Mouse (Mus musculus) bone marrow, adult 2 months (tissue): ENCODE measurements around the gene Col4a1.

Experiments
- CTCF ChIP-seq: fragments of 200-500 bp; IDR thresholded peaks from 2 replicates; pipeline ENCODE4 v1.5.1; 2011; ENCODE audit warnings: low read length, control low read depth; ENCODE audit not compliant: control insufficient read depth, insufficient read depth
- POLR2A ChIP-seq: fragments of 200-500 bp; IDR thresholded peaks from 2 replicates; pipeline ENCODE4 v1.6.1; 2011; ENCODE audit warnings: low read depth, mild to moderate bottlenecking, control low read depth, low read length, borderline replicate concordance; ENCODE audit not compliant: control insufficient read depth

DNA sequence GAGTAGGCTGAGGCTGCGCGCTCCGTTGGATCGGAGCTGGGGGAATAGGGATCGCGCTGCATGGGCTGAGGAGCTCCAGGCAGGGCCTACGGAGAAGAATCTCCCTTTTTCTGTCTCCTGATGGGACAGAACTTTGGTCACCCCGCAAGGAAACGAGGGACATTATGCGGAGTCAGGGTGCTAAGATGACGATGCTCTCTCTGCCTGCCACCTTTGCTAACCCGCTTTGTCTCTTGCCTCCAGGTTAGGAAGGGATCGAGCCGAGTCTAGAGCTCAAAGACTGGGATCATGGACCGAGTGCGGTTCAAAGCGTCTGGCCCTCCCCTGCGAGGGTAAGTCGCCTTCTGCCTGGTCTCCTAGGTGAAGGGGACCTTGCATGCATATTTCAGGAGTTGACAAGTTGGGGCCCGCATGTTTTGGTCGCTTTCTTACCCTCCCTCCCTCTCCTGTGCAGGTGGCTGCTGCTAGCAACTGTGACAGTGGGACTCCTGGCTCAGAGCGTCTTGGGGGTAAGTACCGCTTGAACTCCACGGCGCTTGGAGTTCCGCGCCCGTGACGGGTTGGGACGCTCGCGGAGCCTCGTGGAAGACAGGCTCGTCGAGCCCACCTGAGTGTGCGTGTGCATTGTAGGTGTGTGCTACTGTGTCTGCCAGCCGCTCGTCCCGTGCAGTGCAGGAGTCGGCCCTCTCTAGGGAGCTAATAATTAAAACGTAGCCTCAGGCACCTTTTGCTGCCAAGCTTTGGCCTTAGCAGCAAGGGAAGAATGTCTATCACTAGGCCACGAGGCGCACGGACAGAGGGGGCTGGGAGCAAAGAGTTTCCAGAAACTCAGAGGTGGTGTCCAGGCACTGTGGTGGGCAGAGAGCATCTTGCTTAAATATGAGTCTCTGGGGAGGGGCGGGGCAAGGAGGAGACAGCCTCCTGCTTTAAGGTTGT is 818 bp upstream of the Col4a1 start:
- no peak for TF ChIP-seq CTCF
- no peak for TF ChIP-seq POLR2A
